Mouse (Mus musculus): ENCODE measurements around the gene Scarb1.
A peak's percentile ranks its signal among the peaks of the same experiment; 100 is the strongest.

Gene Scarb1

DNA sequence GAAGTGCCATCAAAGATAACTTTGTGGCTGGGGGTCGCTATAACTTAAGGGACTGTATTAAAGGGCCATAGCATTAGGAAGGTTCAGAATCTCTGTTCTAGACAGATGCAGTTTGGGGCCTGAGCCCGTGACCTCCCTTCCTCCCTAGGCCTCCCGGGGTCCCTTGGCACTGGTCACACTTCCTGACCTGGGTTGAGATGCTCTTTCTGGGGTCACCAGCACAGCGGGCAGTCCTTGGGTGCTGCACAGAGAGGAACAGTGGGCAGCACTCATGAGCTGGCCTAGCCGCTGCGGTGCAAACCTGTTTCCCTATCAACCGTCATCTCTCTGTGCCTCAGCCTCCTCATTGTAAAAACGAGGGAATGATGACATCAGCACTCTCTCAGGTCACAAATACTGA lies 71.5 kb downstream of the Scarb1 start:
- no peak for DNase-seq (ENCODE audit: low read depth, low spot score)
- no peaks in the 10 kb centered on the region for H3K27me3 ChIP-seq (ENCODE audit: control insufficient read depth, insufficient read depth, low read length, poor library complexity, severe bottlenecking)
- H3K36me3 ChIP-seq (ENCODE audit: control insufficient read depth, insufficient read depth, low read length, poor library complexity, severe bottlenecking), result no peaks in the 10 kb centered on the region

DNA sequence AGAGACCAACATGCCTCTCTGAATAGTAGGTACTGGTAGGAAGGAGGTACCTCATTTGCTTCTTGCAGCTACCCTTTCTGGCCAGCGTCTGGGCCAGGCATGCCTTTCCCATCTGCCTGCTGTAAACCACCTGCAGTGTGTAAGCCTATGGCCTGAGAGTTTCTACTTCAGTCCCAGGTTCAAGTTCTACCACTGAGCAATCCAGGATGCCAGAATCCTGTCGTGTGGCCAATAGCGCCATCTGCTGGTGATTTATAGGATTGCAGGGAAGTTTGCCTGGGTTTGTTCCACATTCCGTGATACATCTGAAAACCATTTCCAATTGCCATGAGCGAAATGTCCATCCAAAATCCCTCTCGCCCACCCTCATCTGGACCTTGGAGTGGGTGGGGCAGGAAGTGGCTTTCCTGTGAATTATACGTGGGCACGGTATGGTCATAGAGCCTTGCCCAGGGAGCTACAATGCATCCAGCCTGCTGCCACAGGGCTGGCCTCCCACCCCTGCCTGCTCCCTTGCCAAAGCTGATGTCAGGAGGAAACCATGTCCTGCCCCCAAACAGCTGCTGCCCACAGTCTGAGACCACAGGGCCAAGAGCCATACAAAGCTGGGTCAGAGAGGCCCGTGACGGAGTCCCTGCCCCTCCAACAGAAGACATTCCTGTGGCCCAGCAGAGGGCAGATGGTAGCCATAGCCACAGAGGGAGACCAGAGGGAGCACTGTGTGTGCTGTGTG lies 72.7 kb downstream of the Scarb1 start:
- H3K36me3 ChIP-seq (ENCODE audit: control insufficient read depth, insufficient read depth, low read length, poor library complexity, severe bottlenecking), result no peaks in the 10 kb centered on the region
- DNase-seq (ENCODE audit: low read depth, low spot score), result peak; percentile 80
- no peaks in the 10 kb centered on the region for H3K27me3 ChIP-seq (ENCODE audit: control insufficient read depth, insufficient read depth, low read length, poor library complexity, severe bottlenecking)

DNA sequence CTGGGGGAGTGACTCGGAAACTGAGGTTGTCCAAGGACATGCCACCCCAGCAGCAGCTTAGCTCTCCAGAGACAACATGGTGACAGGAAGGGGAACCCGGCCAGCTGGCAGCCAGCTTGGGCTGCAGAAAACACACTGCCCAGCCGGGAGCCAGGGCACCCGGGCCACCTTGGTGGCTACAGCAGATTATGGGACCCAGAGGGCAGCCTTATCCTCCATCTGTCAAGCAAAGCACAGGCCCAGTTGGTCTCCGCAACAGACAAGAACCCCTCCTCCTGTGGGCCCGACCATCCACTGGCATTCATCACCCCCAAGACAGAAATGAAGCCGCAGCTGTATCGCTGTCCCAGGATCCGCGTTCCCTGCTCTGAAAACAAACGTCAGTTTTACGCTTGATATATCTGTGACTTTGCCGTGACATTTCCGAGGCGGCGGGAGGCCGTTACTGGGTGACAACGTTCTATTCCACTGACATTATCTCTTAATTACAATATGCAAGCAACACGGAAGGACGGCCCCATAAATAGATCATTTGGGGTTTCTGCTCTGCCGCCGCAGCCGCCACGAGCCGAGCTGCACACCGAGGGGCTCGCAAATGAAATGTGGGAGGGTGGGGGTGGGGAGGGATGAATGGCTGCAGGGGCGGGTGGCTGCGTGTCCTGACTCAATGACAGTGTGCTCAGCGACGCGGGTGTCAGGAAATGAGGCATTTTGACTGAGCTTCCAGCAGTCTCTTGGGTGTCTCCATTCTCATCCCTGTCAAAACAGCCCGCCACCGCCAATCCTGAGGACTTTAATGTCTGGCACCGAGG lies 73.5 kb downstream of the Scarb1 start:
- DNase-seq (ENCODE audit: low read depth, low spot score), result no peak
- Histone ChIP-seq H3K36me3 (ENCODE audit: control insufficient read depth, insufficient read depth, low read length, poor library complexity, severe bottlenecking) (no peaks in the 10 kb centered on the region), H3K27me3 (ENCODE audit: control insufficient read depth, insufficient read depth, low read length, poor library complexity, severe bottlenecking) (no peaks in the 10 kb centered on the region)

DNA sequence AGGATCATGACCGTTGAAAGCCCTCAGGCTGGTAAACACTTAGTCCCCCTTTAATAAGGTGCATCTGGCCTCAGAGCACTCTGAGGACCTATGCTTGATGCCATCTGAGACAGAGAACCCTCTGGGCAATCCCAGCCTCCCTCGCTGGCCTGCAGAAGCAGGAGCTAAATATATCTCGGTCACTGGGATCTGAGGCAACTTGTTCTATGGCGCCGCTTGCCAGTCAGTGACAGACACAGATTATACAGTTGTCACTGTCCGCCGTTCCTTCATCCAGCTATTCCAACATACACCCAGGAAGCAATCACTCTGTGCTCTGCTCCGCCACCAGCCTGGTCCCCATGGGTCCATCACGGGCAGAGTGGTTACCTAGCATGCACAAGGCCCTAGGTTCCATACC lies 74.8 kb downstream of the Scarb1 start:
- Histone ChIP-seq H3K27me3 (ENCODE audit: control insufficient read depth, insufficient read depth, low read length, poor library complexity, severe bottlenecking) (no peaks in the 10 kb centered on the region), H3K36me3 (ENCODE audit: control insufficient read depth, insufficient read depth, low read length, poor library complexity, severe bottlenecking) (no peaks in the 10 kb centered on the region)
- DNase-seq (ENCODE audit: low read depth, low spot score), result no peak

DNA sequence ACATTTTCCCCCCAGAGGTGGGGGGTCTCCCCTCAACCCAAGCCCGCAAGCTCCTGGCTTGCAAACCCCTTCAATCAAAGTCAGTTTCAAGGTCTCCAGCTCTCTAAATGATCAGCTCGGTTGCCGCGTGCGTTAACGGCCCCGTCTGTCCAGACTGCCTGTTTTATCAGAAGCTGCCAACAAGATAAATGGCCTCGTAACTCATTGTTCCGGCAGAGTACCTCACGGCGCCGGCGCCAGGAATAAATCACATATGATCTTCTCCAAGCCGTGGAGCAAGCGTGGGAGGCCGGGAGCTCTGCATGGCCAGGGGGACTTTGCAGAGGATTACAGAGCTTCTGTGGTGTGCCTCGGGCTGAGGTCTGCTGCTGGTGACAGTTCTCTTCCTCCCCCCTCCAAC lies 76.2 kb downstream of the Scarb1 start:
- Histone ChIP-seq H3K36me3 (ENCODE audit: control insufficient read depth, insufficient read depth, low read length, poor library complexity, severe bottlenecking) (no peaks in the 10 kb centered on the region), H3K27me3 (ENCODE audit: control insufficient read depth, insufficient read depth, low read length, poor library complexity, severe bottlenecking) (no peaks in the 10 kb centered on the region)
- no peak for DNase-seq (ENCODE audit: low read depth, low spot score)

DNA sequence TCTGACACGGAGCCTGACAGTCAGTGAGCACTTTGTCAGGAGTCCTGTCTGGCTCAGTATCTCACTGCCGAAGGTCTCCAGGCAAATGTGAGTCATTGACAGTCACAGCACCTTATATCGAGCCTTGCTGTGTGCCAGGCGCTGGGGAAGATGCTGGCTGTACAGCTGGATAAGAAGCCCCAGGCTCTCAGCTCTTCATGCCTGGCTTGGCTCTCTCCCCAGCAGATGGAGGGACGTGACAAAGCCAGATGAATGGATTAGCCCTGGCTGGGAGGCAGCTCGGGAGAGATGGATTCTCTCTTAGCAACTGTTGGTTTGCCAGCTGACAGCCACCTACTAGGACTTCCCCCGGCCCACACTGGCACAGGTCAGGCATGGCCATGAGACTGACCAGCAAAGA lies 78.3 kb downstream of the Scarb1 start:
- no peak for DNase-seq (ENCODE audit: low read depth, low spot score)
- H3K27me3 ChIP-seq (ENCODE audit: control insufficient read depth, insufficient read depth, low read length, poor library complexity, severe bottlenecking), result no peaks in the 10 kb centered on the region
- no peaks in the 10 kb centered on the region for H3K36me3 ChIP-seq (ENCODE audit: control insufficient read depth, insufficient read depth, low read length, poor library complexity, severe bottlenecking)

DNA sequence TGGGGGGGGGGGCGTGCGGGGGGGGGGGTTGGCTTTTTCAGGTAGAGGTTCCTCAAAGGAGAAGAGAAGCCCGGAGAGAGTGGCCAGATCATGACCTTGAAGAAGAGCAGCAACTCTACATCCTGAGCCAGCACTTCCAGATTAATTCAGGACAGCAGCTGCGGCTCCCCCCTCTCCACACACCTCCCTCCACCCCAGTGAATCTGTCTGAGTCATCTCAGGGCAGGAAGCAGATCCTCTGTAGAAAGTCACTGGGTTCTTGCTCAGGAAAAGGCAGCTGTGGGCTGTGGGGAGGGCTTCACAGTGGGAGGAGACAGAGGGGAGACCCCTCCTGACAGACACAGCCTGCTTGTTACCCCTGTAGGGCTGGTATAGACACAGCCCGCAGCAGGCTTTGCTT lies 87.0 kb downstream of the Scarb1 start:
- no peak for DNase-seq (ENCODE audit: low read depth, low spot score)
- Histone ChIP-seq H3K36me3 (ENCODE audit: control insufficient read depth, insufficient read depth, low read length, poor library complexity, severe bottlenecking) (no peaks in the 10 kb centered on the region), H3K27me3 (ENCODE audit: control insufficient read depth, insufficient read depth, low read length, poor library complexity, severe bottlenecking) (no peaks in the 10 kb centered on the region; the same call in 1 of the 2 replicates)

DNA sequence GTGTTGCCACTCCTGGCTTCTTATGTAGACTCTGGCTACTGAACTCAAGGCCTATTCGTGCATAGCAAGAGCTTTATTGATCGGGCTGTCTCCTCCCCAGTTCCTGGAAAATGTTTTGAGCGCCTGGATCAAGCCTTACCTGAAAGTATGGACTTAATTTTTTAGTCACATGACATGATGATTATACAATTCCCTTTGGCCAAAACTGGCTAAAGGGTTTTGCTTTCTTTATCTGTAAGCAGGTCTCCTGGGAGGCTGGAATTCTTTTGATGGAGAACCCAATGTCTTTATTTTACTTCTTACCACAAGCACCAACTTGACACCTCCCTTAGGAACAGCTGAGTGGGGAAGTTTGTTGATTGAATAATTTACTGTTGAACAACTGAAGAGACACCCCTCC lies 87.4 kb downstream of the Scarb1 start:
- DNase-seq (ENCODE audit: low read depth, low spot score), result no peak
- H3K36me3 ChIP-seq (ENCODE audit: control insufficient read depth, insufficient read depth, low read length, poor library complexity, severe bottlenecking), result no peaks in the 10 kb centered on the region
- no peaks in the 10 kb centered on the region; the same call in 1 of the 2 replicates for H3K27me3 ChIP-seq (ENCODE audit: control insufficient read depth, insufficient read depth, low read length, poor library complexity, severe bottlenecking)

DNA sequence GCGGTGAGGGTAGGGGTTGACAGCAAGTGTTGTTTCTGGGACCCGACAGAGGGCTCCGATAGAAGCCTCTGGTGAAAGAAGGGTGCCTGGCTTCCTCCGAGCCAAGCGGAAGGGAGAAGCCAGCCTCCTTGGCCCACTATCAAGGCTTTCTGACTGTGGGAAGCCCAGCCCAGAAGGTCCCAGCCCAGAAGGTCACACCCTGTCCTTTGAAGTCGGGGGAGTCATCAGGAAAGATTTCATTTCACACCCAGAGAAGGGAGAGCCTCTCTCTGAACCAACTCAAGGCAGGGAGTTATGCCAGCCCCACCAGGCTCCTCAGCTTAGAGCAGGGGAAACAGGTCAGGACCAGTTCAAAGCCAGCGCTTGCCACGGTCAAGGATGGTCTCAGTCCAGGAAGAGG lies 88.2 kb downstream of the Scarb1 start:
- Histone ChIP-seq H3K27me3 (ENCODE audit: control insufficient read depth, insufficient read depth, low read length, poor library complexity, severe bottlenecking) (no peaks in the 10 kb centered on the region; the same call in none of the 2 replicates), H3K36me3 (ENCODE audit: control insufficient read depth, insufficient read depth, low read length, poor library complexity, severe bottlenecking) (no peaks in the 10 kb centered on the region)
- no peak for DNase-seq (ENCODE audit: low read depth, low spot score)

DNA sequence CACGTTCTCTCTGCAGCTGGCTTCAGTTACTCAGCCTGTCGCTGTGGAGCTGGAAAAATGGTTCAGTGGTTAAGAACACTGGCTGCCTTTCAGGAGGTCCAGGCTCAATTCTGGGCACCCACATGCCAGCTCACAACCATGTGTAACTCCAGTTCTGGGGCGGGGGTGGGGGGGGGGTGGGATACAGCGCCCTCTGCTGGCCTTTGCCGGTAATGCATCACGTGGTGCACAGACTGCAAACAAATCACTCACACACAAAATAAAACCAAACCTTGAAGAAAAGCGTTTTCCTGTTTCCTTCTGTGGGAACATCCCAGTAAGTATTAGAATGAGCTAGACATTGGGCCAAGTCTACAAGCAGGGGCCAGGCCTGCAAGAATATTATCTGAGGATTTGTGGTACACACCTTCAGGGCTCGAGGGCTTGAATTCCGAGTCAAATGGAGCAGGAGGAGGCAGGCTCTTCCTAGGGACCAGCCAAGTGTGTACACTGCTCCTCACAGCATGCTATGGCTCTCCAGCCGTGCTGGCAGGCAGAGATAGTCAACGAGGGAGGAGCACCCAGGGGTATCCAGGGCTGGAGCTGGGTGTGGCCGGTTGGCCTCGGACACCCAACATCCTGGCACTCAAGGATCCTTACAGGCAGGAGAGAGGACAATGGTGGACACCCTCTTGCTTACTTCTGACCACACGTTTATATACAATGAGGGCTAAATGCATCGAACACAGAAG lies 88.8 kb downstream of the Scarb1 start:
- Histone ChIP-seq H3K27me3 (ENCODE audit: control insufficient read depth, insufficient read depth, low read length, poor library complexity, severe bottlenecking) (no peaks in the 10 kb centered on the region; the same call in none of the 2 replicates), H3K36me3 (ENCODE audit: control insufficient read depth, insufficient read depth, low read length, poor library complexity, severe bottlenecking) (no peaks in the 10 kb centered on the region)
- DNase-seq (ENCODE audit: low read depth, low spot score), result peak; percentile 16

DNA sequence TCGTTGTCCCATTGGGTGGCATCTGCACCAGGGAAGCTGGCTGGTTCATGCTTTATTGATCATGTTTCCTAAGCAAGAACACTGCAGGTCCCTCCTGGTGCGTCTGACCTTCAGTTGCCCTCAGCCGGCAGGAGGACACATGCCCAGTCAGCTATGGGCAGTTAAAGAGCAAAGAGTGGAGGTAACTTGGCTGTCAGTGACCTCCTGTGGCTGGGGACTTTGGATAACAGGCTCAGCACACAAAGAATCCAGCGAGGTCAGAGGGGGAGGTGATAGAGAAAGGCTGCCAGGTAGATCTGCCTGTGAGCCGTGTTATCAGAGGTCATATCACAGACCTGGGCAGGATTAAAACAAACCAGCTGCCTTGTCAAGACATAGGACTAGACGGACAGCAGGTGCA lies 91.7 kb downstream of the Scarb1 start:
- no peaks in the 10 kb centered on the region; the same call in none of the 2 replicates for H3K27me3 ChIP-seq (ENCODE audit: control insufficient read depth, insufficient read depth, low read length, poor library complexity, severe bottlenecking)
- no peak for DNase-seq (ENCODE audit: low read depth, low spot score)
- H3K36me3 ChIP-seq (ENCODE audit: control insufficient read depth, insufficient read depth, low read length, poor library complexity, severe bottlenecking), result no peaks in the 10 kb centered on the region

DNA sequence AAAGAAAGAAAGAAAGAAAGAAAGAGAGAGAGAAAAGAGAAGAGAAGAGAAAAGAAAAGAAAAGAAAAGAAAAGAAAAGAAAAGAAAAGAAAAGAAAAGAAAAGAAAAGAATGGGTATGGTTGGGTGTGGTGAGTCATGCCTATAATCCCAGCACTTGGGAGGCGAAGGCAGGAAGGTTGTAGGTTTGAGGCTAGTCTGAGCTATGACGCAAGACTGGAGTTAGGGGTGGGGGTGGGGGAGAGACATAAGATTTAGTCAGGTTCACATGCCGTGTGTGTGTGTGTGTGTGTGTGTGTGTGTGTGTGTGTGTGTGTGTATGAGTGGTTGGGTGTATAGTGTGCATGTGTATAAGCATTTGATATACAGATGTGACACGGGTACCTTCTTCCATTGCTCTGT lies 94.2 kb downstream of the Scarb1 start:
- no peaks in the 10 kb centered on the region for H3K36me3 ChIP-seq (ENCODE audit: control insufficient read depth, insufficient read depth, low read length, poor library complexity, severe bottlenecking)
- no peaks in the 10 kb centered on the region; the same call in 1 of the 2 replicates for H3K27me3 ChIP-seq (ENCODE audit: control insufficient read depth, insufficient read depth, low read length, poor library complexity, severe bottlenecking)
- no peak for DNase-seq (ENCODE audit: low read depth, low spot score)

DNA sequence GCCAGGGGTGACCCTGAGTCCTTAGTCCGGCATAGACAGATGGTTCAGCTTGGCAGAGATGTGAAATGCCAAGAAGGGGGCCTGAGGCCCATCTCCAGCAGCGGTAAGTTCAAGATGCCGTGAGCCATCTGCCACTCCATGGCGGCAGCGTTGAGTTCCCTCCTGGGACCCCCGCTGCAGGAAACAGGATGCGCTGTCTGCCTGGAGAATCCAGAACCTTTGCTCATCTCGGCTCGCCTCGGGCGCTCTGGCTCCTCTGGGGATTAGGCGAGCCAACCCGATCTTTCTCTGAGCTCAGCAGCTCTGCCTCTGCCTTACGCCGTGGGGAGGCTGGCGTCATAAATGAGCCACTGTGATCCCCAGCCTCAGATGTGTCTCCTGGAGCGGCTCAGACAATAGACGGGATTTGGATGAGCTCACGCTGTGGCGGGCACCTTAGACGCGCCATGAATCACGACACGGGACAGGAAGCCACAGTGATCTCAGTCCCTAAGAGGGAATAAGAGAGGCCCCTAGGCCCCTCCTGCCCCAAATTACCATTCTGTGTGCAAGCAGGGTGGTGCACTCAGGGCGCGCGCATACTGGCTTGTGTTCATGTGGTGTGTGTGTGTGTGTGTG lies 95.3 kb downstream of the Scarb1 start:
- peak; percentile 51 for DNase-seq (ENCODE audit: low read depth, low spot score)
- no peaks in the 10 kb centered on the region for H3K36me3 ChIP-seq (ENCODE audit: control insufficient read depth, insufficient read depth, low read length, poor library complexity, severe bottlenecking)

DNA sequence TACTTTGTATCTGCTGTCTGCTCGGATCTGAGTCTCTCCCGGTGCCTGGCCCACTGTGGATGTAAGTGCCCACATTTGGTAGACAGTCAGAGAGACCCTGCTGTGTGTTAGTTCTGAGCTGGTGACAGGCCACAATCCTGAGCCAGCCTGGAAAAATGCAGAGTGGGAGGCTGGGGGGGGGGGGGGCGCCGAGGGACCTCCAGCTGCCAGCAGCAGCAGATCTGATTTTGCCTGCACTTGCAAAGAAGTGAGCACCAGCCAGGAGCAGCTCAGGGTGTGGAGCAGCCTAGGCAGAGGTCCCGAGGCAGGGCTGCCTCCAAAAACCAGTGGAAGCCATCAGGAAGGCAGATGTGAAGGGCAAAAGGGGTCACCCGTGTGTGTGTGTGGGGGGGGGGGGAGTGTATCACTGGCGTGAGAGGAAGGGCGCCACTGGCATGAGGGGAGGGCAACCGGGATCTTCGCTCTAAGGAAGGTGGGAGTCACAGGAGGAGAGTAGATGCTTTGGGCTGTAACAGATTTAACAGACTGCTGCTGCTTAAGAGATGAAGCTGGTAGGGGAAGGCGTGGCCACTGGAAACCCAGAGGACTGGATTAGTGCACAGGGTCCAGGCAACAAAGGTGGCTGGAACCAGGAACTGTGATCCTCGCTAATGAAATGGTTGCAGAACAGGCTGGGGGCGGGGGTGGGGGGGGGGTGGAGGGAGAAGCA lies 95.9 kb downstream of the Scarb1 start:
- H3K27me3 ChIP-seq (ENCODE audit: control insufficient read depth, insufficient read depth, low read length, poor library complexity, severe bottlenecking), result no peaks in the 10 kb centered on the region; the same call in 1 of the 2 replicates
- no peak for DNase-seq (ENCODE audit: low read depth, low spot score)

More for the DNA sequence above, 95.3 kb downstream of the Scarb1 start:
- no peaks in the 10 kb centered on the region; the same call in 1 of the 2 replicates for H3K27me3 ChIP-seq (ENCODE audit: control insufficient read depth, insufficient read depth, low read length, poor library complexity, severe bottlenecking)

More for the DNA sequence above, 95.9 kb downstream of the Scarb1 start:
- no peaks in the 10 kb centered on the region for H3K36me3 ChIP-seq (ENCODE audit: control insufficient read depth, insufficient read depth, low read length, poor library complexity, severe bottlenecking)

All from splenic B cell, adult 2 months (primary cell).